Mouse (Mus musculus) embryonic facial prominence, embryonic 11.5 days (tissue): ENCODE data around the gene Mrpl58. TPM values are rescaled to one million over a fixed set of nuclear protein-coding genes. Genes with fewer than 3 reads are reported as not detected.
A peak's percentile ranks its signal among the peaks of the same experiment; 100 is the strongest.

Experiments
- ATAC-seq: fragments of 200-750 bp; cut with Nextera tagmentation; replicated peaks from 2 replicates; pipeline ENCODE4 v1.8.0; 2017; ENCODE audit warnings: low read depth; ENCODE audit not compliant: insufficient number of reproducible peaks, low FRiP score, low TSS enrichment
- DNase-seq: peaks from one replicate; pipeline ENCODE4 v3.0.0-alpha.2; 2015; ENCODE audit warnings: low spot score
- H3K27ac ChIP-seq: fragments of 300-500 bp; sonication (generic); replicated peaks from 2 replicates; pipeline ENCODE4 v1.5.1; 2014; ENCODE audit warnings: mild to moderate bottlenecking, low read depth, low read length, control low read depth
- H3K27me3 ChIP-seq: fragments of 300-500 bp; sonication (generic); 2 replicates; pipeline ENCODE4 v1.6.1; 2014; ENCODE audit warnings: mild to moderate bottlenecking, low read length, moderate library complexity, mixed read lengths; ENCODE audit not compliant: control insufficient read depth, insufficient read depth
- H3K36me3 ChIP-seq: fragments of 300-500 bp; sonication (generic); replicated peaks from 2 replicates; pipeline ENCODE4 v1.6.1; 2014; ENCODE audit warnings: low read depth, mild to moderate bottlenecking, low read length, moderate library complexity, mixed read lengths; ENCODE audit not compliant: control insufficient read depth, insufficient read depth
- H3K4me1 ChIP-seq: fragments of 300-500 bp; sonication (generic); 2 replicates; pipeline ENCODE4 v1.6.1; 2014; ENCODE audit warnings: low read length, mixed read lengths; ENCODE audit not compliant: control insufficient read depth, insufficient read depth
- H3K4me2 ChIP-seq: fragments of 300-500 bp; sonication (generic); 2 replicates; pipeline ENCODE4 v1.6.1; 2014; ENCODE audit warnings: low read depth, mild to moderate bottlenecking, control low read depth, low read length, moderate library complexity
- H3K4me3 ChIP-seq: fragments of 300-500 bp; sonication (generic); 2 replicates; pipeline ENCODE4 v1.5.1; 2014; ENCODE audit warnings: low read depth, low read length, control low read depth
- H3K9ac ChIP-seq: fragments of 300-500 bp; sonication (generic); replicated peaks from 2 replicates; pipeline ENCODE4 v1.6.1; 2014; ENCODE audit warnings: mild to moderate bottlenecking, control low read depth, low read length
- H3K9me3 ChIP-seq: fragments of 300-500 bp; sonication (generic); replicated peaks from 2 replicates; pipeline ENCODE4 v1.6.1; 2016; ENCODE audit warnings: mild to moderate bottlenecking, low read length, inconsistent platforms, mixed read lengths; ENCODE audit not compliant: control insufficient read depth
- WGBS: fragments of 180-500 bp; shearing (Covaris S2); extraction: QIAGEN DNeasy Blood & Tissue Kit; methylation state at CpG from one replicate; pipeline ENCODE4 v1.1.7; 2014; 5-methylcytosine and 5-hydroxymethylcytosine counted together
- polyA plus RNA-seq: library from polyadenylated mRNA; unstranded; fragments of >200 nt; fragmentation: Nextera tagmentation; extraction: Ambion mirVana; gene quantifications from 2 replicates; pipeline ENCODE4 v1.2.1, GENCODE M21; 2014

Mrpl58 gene
- polyA plus RNA-seq = 217 and 221 TPM in 2 replicates

GRCm38 (mm10) chr11:115403338-115404124 lies at the start of gene Mrpl58:
Gene Mrpl58 (plus strand): TSS chr11:115403752.
- no peaks in the 10 kb centered on the region for H3K4me1 ChIP-seq
- peaks cover 4% of the 10 kb centered on the region; the same call in 1 of the 2 replicates for H3K36me3 ChIP-seq
- H3K9me3 ChIP-seq = no peaks in the 10 kb centered on the region
- peak within 1 kb of the TSS; percentile 84 for H3K27ac ChIP-seq
- H3K27me3 ChIP-seq = no peaks in the 10 kb centered on the region
- H3K9ac ChIP-seq = peak within 1 kb of the TSS; percentile 96
- peak; percentile 83 for ATAC-seq
- 4% methylated on average over 50 of the region's 50 CpGs for WGBS
- DNase-seq = peak; percentile 92
- H3K4me2 ChIP-seq = peak within 1 kb of the TSS; percentile 69
- peak within 1 kb of the TSS; percentile 95 for H3K4me3 ChIP-seq

- Histone ChIP-seq H3K27ac (no peak overlapping the region), H3K27me3 (no peaks in the 10 kb centered on the region), H3K9me3 (no peaks in the 10 kb centered on the region), H3K4me2 (no peak overlapping the region), H3K36me3 (no peaks in the 10 kb centered on the region), H3K4me1 (no peaks in the 10 kb centered on the region), H3K4me3 (no peak overlapping the region), H3K9ac (no peak overlapping the region)
- 9% methylated on average over 8 of the region's 8 CpGs for WGBS
- DNase-seq (peak; percentile 90), ATAC-seq (no peak)
These were observed 49.4 kb upstream of the Mrpl58 start for GRCm38 (mm10) chr11:115354183-115354582.

GRCm38 (mm10) chr11:115358468-115358867 lies 45.1 kb upstream of the Mrpl58 start:
- WGBS = 17% methylated on average over 5 of the region's 5 CpGs

GRCm38 (mm10) chr11:115359293-115359692 lies 44.3 kb upstream of the Mrpl58 start:
- Histone ChIP-seq H3K9me3 (no peaks in the 10 kb centered on the region), H3K27ac (no peak overlapping the region), H3K9ac (no peak overlapping the region; the same call in 1 of the 2 replicates), H3K4me2 (no peak overlapping the region), H3K36me3 (no peaks in the 10 kb centered on the region), H3K27me3 (no peaks in the 10 kb centered on the region), H3K4me1 (no peaks in the 10 kb centered on the region), H3K4me3 (no peak overlapping the region)
- no peak for DNase-seq
- WGBS = 46% methylated on average over 3 of the region's 3 CpGs
- ATAC-seq = 0 out of 2 replicates have a peak, but pooled peaks have one; percentile 45

More at GRCm38 (mm10) chr11:115358468-115358867, 45.1 kb upstream of the Mrpl58 start:
- Histone ChIP-seq H3K27ac (no peak overlapping the region), H3K9ac (0 out of 2 replicates have a peak overlapping the region, but pooled peaks have one; percentile 32), H3K4me1 (no peaks in the 10 kb centered on the region), H3K36me3 (no peaks in the 10 kb centered on the region), H3K4me3 (no peak overlapping the region), H3K9me3 (no peaks in the 10 kb centered on the region), H3K27me3 (no peaks in the 10 kb centered on the region), H3K4me2 (no peak overlapping the region)
- DNase-seq = peak; percentile 90
- ATAC-seq = no peak

GRCm38 (mm10) chr11:115359726-115360125 lies 43.8 kb upstream of the Mrpl58 start:
- 73% methylated on average over 6 of the region's 6 CpGs for WGBS
- H3K9ac ChIP-seq = no peak overlapping the region

GRCm38 (mm10) chr11:115364136-115364535 lies 39.4 kb upstream of the Mrpl58 start:
- no peak overlapping the region for H3K27ac ChIP-seq
- no peak for DNase-seq
- no peak overlapping the region for H3K4me3 ChIP-seq
- WGBS = 89% methylated on average over 3 of the region's 3 CpGs
- peaks cover 8% of the 10 kb centered on the region for H3K4me1 ChIP-seq
- peaks cover 22% of the 10 kb centered on the region for H3K27me3 ChIP-seq
- no peak for ATAC-seq
- H3K4me2 ChIP-seq = no peak overlapping the region
- no peaks in the 10 kb centered on the region for H3K36me3 ChIP-seq
- no peaks in the 10 kb centered on the region for H3K9me3 ChIP-seq
- H3K9ac ChIP-seq = no peak overlapping the region

More at GRCm38 (mm10) chr11:115359726-115360125, 43.8 kb upstream of the Mrpl58 start:
- no peaks in the 10 kb centered on the region for H3K27me3 ChIP-seq
- DNase-seq = no peak
- no peaks in the 10 kb centered on the region for H3K4me1 ChIP-seq
- H3K9me3 ChIP-seq = no peaks in the 10 kb centered on the region
- no peak overlapping the region for H3K4me2 ChIP-seq
- no peak for ATAC-seq
- no peaks in the 10 kb centered on the region for H3K36me3 ChIP-seq
- no peak overlapping the region for H3K4me3 ChIP-seq
- H3K27ac ChIP-seq = no peak overlapping the region

- no peaks in the 10 kb centered on the region for H3K36me3 ChIP-seq
These were observed 37.4 kb upstream of the Mrpl58 start for GRCm38 (mm10) chr11:115366039-115366705.

More at GRCm38 (mm10) chr11:115366039-115366705, 37.4 kb upstream of the Mrpl58 start:
- Histone ChIP-seq H3K9ac (no peak overlapping the region), H3K9me3 (no peaks in the 10 kb centered on the region), H3K4me1 (peaks cover 8% of the 10 kb centered on the region), H3K27ac (no peak overlapping the region), H3K4me2 (no peak overlapping the region; the same call in 1 of the 2 replicates), H3K27me3 (peaks cover 22% of the 10 kb centered on the region), H3K4me3 (peak overlapping the region; percentile 46; the same call in 1 of the 2 replicates)
- WGBS = 31% methylated on average over 7 of the region's 7 CpGs
- DNase-seq = no peak
- ATAC-seq = no peak
